Mouse (Mus musculus): ENCODE measurements around the gene Ush2a. TPM values are rescaled to one million over a fixed set of nuclear protein-coding genes. Genes with fewer than 3 reads are reported as not detected.

Ush2a gene
- polyA plus RNA-seq, 1 experiment from 2014 or later: 0.13 TPM

DNA sequence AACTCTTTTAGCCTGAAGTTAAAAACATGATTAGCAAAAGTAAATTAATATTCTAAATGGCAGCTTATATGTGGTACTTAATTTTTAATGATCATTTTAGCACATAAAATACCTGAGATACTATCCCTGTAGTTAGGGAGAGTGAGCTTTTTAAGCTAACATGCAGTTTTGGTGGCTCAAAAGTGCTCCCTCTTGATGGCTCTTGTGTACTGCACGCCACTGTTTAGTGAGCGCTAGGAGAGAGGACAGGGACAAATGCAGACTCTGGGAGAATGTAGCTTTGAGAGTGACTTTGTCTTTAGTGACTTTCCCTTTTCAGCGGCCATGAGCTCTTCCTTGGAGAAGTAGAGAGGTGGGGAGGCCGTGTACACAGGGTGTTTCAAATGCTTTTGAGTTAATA is 371.9 kb downstream of the Ush2a start:
- Histone ChIP-seq H3K4me1 (0 out of 2 replicates have a peak, but pooled peaks cover 2% of the 10 kb centered on the region), H3K9me3 (no peaks in the 10 kb centered on the region), H3K27me3 (no peaks in the 10 kb centered on the region), H3K9ac (no peak overlapping the region), H3K27ac (no peak overlapping the region), H3K36me3 (no peaks in the 10 kb centered on the region), H3K4me2 (no peak overlapping the region), H3K4me3 (no peak overlapping the region)
- no peak for ATAC-seq (ENCODE audit: insufficient number of reproducible peaks, insufficient read depth, low FRiP score, low TSS enrichment, low read depth)
- 48% methylated on average over 4 of the region's 4 CpGs for WGBS

GRCm38 (mm10) chr1:188639666-188640065 is 377.8 kb downstream of the Ush2a start:
- Histone ChIP-seq H3K36me3 (no peaks in the 10 kb centered on the region), H3K4me2 (no peak overlapping the region), H3K4me3 (no peak overlapping the region), H3K9ac (no peak overlapping the region), H3K27ac (no peak overlapping the region), H3K4me1 (no peaks in the 10 kb centered on the region), H3K9me3 (no peaks in the 10 kb centered on the region), H3K27me3 (no peaks in the 10 kb centered on the region)
- no peak for ATAC-seq (ENCODE audit: insufficient number of reproducible peaks, insufficient read depth, low FRiP score, low TSS enrichment, low read depth)

GRCm38 (mm10) chr1:188643156-188643555 is 381.3 kb downstream of the Ush2a start:
- ATAC-seq (ENCODE audit: insufficient number of reproducible peaks, insufficient read depth, low FRiP score, low TSS enrichment, low read depth): no peak
- H3K4me3 ChIP-seq: no peak overlapping the region
- H3K9ac ChIP-seq: no peak overlapping the region
- no peaks in the 10 kb centered on the region for H3K27me3 ChIP-seq
- no peaks in the 10 kb centered on the region for H3K36me3 ChIP-seq
- H3K4me1 ChIP-seq: no peaks in the 10 kb centered on the region
- H3K4me2 ChIP-seq: no peak overlapping the region
- 72% methylated on average over 3 of the region's 3 CpGs for WGBS
- H3K9me3 ChIP-seq: no peaks in the 10 kb centered on the region
- H3K27ac ChIP-seq: no peak overlapping the region

DNA sequence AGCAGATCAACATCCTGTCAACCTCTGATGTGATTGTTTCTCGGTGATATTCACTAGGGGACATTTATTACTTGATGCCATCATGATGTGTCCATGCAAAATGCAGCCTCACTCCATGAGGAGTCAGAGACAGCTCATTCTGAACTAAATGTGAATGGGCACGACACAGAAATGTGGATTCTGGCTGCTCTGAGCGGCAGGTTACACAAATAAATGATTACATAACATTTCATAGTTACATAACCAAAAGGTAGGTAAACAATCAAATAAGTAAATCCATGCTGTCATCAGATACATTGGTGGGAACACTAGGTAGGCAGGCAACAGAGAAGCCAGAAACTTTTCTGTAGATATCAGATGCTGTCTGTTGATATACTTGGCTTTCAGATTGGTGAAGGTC is 391.2 kb downstream of the Ush2a start:
- Histone ChIP-seq H3K9ac (no peak overlapping the region), H3K27me3 (no peaks in the 10 kb centered on the region), H3K36me3 (no peaks in the 10 kb centered on the region), H3K27ac (no peak overlapping the region), H3K4me2 (no peak overlapping the region), H3K9me3 (no peaks in the 10 kb centered on the region), H3K4me1 (no peaks in the 10 kb centered on the region), H3K4me3 (no peak overlapping the region)
- WGBS: 83% methylated on average over 3 of the region's 3 CpGs
- no peak for ATAC-seq (ENCODE audit: insufficient number of reproducible peaks, insufficient read depth, low FRiP score, low TSS enrichment, low read depth)

- ATAC-seq (ENCODE audit: insufficient number of reproducible peaks, insufficient read depth, low FRiP score, low TSS enrichment, low read depth): no peak
- Histone ChIP-seq H3K27ac (no peak overlapping the region), H3K4me3 (no peak overlapping the region), H3K4me2 (no peak overlapping the region), H3K9ac (no peak overlapping the region), H3K9me3 (no peaks in the 10 kb centered on the region), H3K36me3 (no peaks in the 10 kb centered on the region), H3K4me1 (peaks cover 12% of the 10 kb centered on the region), H3K27me3 (peaks cover 3% of the 10 kb centered on the region; the same call in 1 of the 2 replicates)
- 68% methylated on average over 12 of the region's 12 CpGs for WGBS
Observed at GRCm38 (mm10) chr1:188656121-188656520, 394.3 kb downstream of the Ush2a start.

DNA sequence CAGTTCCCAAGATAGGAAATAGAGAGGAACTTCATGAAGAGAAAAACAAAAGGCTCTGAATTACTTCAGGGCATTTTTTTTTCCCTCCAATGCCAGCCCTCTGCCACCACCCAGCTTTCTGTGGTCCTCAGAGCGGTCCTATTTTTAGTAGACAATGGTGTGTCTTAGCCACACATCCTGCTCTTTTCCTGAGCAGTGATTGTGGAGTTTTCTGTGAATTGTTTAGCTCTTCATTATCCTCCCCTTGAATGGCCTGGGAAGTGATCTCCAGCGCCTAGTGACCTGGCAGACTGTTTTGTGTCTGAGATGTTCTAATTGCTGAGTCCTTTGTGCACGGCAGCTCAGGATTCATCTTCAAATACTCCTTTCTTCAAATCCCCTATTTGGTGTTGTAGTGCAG is 397.3 kb downstream of the Ush2a start:
- Histone ChIP-seq H3K4me3 (no peak overlapping the region), H3K4me2 (no peak overlapping the region), H3K27me3 (peaks cover 3% of the 10 kb centered on the region; the same call in 1 of the 2 replicates), H3K27ac (0 out of 2 replicates have a peak overlapping the region, but pooled peaks have one; percentile 7), H3K36me3 (no peaks in the 10 kb centered on the region), H3K9ac (no peak overlapping the region), H3K4me1 (peaks cover 17% of the 10 kb centered on the region), H3K9me3 (no peaks in the 10 kb centered on the region)
- 24% methylated on average over 3 of the region's 3 CpGs for WGBS
- no peak for ATAC-seq (ENCODE audit: insufficient number of reproducible peaks, insufficient read depth, low FRiP score, low TSS enrichment, low read depth)

DNA sequence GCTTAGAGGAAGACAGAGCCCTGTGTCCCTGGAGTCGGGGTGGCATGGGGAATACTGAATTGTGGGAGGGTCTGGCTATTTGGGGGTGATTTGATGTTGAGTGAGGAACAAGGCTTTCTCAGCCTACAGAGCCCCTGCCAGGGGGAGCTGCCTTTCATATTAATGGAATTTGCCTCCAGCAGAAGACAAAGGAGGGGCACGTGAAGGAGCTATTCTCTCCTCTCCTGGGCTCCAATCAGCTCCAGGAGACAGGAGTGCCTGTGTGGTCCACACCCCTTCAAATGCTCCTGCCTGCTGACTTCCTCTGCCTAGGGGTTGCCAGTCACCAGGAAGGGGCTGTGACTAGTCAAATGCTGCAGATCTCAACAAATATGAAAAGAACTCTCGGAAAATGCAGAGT is 398.5 kb downstream of the Ush2a start:
- peaks cover 3% of the 10 kb centered on the region; the same call in 1 of the 2 replicates for H3K27me3 ChIP-seq
- H3K36me3 ChIP-seq: no peaks in the 10 kb centered on the region
- peak overlapping the region; percentile 58 for H3K4me2 ChIP-seq
- ATAC-seq (ENCODE audit: insufficient number of reproducible peaks, insufficient read depth, low FRiP score, low TSS enrichment, low read depth): no peak
- WGBS: 0% methylated on average over 3 of the region's 3 CpGs
- peak overlapping the region; percentile 49; the same call in 1 of the 2 replicates for H3K9ac ChIP-seq
- H3K9me3 ChIP-seq: no peaks in the 10 kb centered on the region
- H3K4me3 ChIP-seq: peak overlapping the region; percentile 28
- peak overlapping the region; percentile 57; the same call in 1 of the 2 replicates for H3K27ac ChIP-seq
- peaks cover 17% of the 10 kb centered on the region for H3K4me1 ChIP-seq

- WGBS: 1% methylated on average over 8 of the region's 8 CpGs
- Histone ChIP-seq H3K4me3 (peak overlapping the region; percentile 28), H3K9ac (peak overlapping the region; percentile 49; the same call in 1 of the 2 replicates), H3K9me3 (no peaks in the 10 kb centered on the region), H3K36me3 (no peaks in the 10 kb centered on the region), H3K27ac (peak overlapping the region; percentile 57; the same call in 1 of the 2 replicates), H3K4me1 (peaks cover 17% of the 10 kb centered on the region), H3K27me3 (peaks cover 3% of the 10 kb centered on the region; the same call in 1 of the 2 replicates), H3K4me2 (peak overlapping the region; percentile 58)
- 0 out of 2 replicates have a peak, but pooled peaks have one; percentile 59 for ATAC-seq (ENCODE audit: insufficient number of reproducible peaks, insufficient read depth, low FRiP score, low TSS enrichment, low read depth)
Observed at GRCm38 (mm10) chr1:188660882-188661281, 399.1 kb downstream of the Ush2a start.

GRCm38 (mm10) chr1:188667460-188667859 is 405.6 kb downstream of the Ush2a start:
- no peak overlapping the region for H3K9ac ChIP-seq
- H3K4me1 ChIP-seq: peaks cover 5% of the 10 kb centered on the region; the same call in 1 of the 2 replicates
- H3K9me3 ChIP-seq: no peaks in the 10 kb centered on the region
- ATAC-seq (ENCODE audit: insufficient number of reproducible peaks, insufficient read depth, low FRiP score, low TSS enrichment, low read depth): no peak
- H3K27me3 ChIP-seq: no peaks in the 10 kb centered on the region
- no peak overlapping the region for H3K4me2 ChIP-seq
- peak overlapping the region; percentile 8; the same call in 1 of the 2 replicates for H3K27ac ChIP-seq
- no peaks in the 10 kb centered on the region for H3K36me3 ChIP-seq
- no peak overlapping the region for H3K4me3 ChIP-seq
- WGBS: 58% methylated on average over 8 of the region's 8 CpGs

DNA sequence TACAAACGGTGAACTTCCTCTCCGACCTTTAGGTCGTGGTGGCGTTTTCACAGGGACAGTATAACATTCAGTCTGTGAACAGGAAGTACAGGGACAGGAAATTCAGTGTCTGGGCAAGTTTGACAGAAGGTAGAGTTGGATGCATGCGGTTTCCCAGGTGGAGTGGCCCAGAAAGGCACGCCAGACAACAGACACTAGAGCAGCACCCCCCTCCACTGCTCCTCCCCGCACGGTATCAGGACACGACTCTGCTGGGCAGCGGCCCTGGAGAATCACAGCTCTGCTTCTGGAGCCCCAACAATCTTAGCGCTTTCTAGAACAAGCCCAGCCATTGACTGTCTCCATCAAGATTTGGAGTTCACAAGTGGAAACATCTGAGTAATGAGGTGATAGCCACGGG is 406.7 kb downstream of the Ush2a start:
- Histone ChIP-seq H3K9ac (no peak overlapping the region), H3K4me3 (no peak overlapping the region), H3K4me2 (no peak overlapping the region), H3K36me3 (no peaks in the 10 kb centered on the region), H3K27ac (no peak overlapping the region), H3K4me1 (peaks cover 5% of the 10 kb centered on the region; the same call in 1 of the 2 replicates), H3K9me3 (no peaks in the 10 kb centered on the region), H3K27me3 (no peaks in the 10 kb centered on the region)
- WGBS: 75% methylated on average over 12 of the region's 12 CpGs
- ATAC-seq (ENCODE audit: insufficient number of reproducible peaks, insufficient read depth, low FRiP score, low TSS enrichment, low read depth): no peak

- Histone ChIP-seq H3K4me2 (no peak overlapping the region), H3K4me1 (0 out of 2 replicates have a peak, but pooled peaks cover 2% of the 10 kb centered on the region)
- no peak for ATAC-seq (ENCODE audit: insufficient number of reproducible peaks, insufficient read depth, low FRiP score, low TSS enrichment, low read depth)
Observed at GRCm38 (mm10) chr1:188672871-188673270, 411.0 kb downstream of the Ush2a start.

DNA sequence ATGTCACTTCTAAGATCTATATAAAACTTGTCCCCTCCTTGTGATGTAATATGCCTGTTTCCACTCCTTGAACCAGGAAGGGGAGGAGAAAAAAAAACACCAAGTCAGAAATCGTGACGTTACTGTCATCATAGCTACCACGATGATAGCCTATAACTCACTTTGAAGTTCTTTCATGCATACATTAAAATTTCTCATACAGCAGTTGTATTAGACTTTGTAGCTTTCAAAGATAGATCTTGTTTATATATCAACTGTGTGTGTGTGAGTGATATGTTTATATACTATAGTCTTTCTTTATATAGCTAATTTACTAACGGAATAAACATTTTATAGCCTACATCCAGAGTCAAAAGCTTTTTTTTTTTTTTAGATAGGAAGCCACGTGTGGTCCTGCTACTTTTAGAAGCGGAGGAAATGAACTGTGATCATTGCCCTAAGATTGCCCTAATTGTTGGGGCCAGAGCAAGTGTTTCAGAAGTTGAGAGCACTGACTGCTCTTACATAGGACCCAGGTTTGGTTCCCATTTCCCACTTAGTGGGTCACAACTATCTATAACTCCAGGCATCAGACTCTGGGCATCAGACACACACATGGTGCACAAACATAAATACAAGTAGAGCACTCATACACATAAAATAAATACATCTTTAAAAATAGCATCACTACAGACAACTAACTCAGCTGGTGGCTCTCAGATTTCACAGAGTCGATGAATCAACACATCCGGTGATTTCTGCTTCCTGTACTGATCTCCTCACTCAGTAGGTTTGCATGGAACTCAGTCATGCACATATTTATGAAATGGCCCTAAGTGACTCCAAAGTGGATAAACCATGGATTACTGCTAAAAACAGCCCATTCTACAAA is 413.1 kb downstream of the Ush2a start:
- H3K4me2 ChIP-seq: no peak overlapping the region
- peaks cover 3% of the 10 kb centered on the region; the same call in 1 of the 2 replicates for H3K4me1 ChIP-seq
- H3K9me3 ChIP-seq: no peaks in the 10 kb centered on the region
- H3K9ac ChIP-seq: no peak overlapping the region
- H3K36me3 ChIP-seq: no peaks in the 10 kb centered on the region
- H3K27me3 ChIP-seq: no peaks in the 10 kb centered on the region
- ATAC-seq (ENCODE audit: insufficient number of reproducible peaks, insufficient read depth, low FRiP score, low TSS enrichment, low read depth): no peak
- WGBS: 62% methylated on average over 8 of the region's 8 CpGs
- no peak overlapping the region for H3K27ac ChIP-seq
- no peak overlapping the region for H3K4me3 ChIP-seq

More at GRCm38 (mm10) chr1:188672871-188673270, 411.0 kb downstream of the Ush2a start:
- no peak overlapping the region for H3K4me3 ChIP-seq
- H3K9me3 ChIP-seq: no peaks in the 10 kb centered on the region
- H3K9ac ChIP-seq: no peak overlapping the region
- H3K27me3 ChIP-seq: no peaks in the 10 kb centered on the region
- WGBS: 60% methylated on average over 12 of the region's 12 CpGs
- no peak overlapping the region for H3K27ac ChIP-seq
- H3K36me3 ChIP-seq: no peaks in the 10 kb centered on the region
